27 mouse cellular contexts compared by ENCODE assay signal in the genomic region with DNA sequence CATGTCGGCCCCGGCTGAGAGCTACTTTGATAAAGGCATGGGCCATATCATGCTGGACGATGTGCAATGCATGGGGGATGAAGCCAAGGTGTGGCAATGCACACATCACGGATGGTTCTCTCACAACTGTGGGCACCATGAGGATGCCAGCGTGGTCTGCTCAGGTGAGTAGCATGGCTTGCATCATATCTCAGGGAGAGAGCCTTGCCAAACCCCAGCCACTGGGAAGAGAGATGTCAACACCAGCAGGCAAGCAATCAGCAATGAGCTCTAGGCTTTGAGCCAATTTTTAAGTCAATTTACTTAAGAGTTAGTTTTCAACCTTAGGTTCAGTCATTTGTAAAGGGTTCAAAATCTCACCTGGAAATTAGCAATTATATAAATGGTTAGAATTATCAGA.
DNase-seq lines count a peak whose midpoint lies in the region; ATAC-seq and TF ChIP-seq lines count a peak whose summit lies in the region.
"Had no signal": no experiment of that assay in that cellular context is flagged by ENCODE, and none has a peak within 500 bp of the region (broad histone marks: within the 10 kb centered on the region; RNA-seq: fewer than 3 reads in every experiment).

No protein-coding gene starts in this region.

- H3K4me2 ChIP-seq in lung, postnatal 0 days (replicated peaks; ENCODE audit: low read depth, low read length): no peak overlapping the region
- no peak overlapping the region for H3K4me2 ChIP-seq in liver, postnatal 0 days (ENCODE audit: low read depth, low read length)
- H3K4me2 ChIP-seq in stomach, embryonic 15.5 days: no peak overlapping the region
- H3K4me2 ChIP-seq: embryonic facial prominence, embryonic 13.5 days; forebrain, embryonic 12.5 days; limb, embryonic 15.5 days; midbrain, embryonic 15.5 days had no signal

- H3K79me2 ChIP-seq in liver, adult 2 months (ENCODE audit: control insufficient read depth, insufficient read depth, low read length): no peaks in the 10 kb centered on the region

- H3K4me1 ChIP-seq in liver, adult 2 months (ENCODE audit: control insufficient read depth, insufficient read depth, low read length): peaks cover 7% of the 10 kb centered on the region
- no peaks in the 10 kb centered on the region for H3K4me1 ChIP-seq in lung, postnatal 0 days (ENCODE audit: insufficient read depth, low read depth, low read length)
- H3K4me1 ChIP-seq in liver, postnatal 0 days (ENCODE audit: insufficient read depth): no peaks in the 10 kb centered on the region; the same call in 1 of the 2 replicates
- no peaks in the 10 kb centered on the region for H3K4me1 ChIP-seq in stomach, embryonic 15.5 days
- H3K4me1 ChIP-seq: embryonic facial prominence, embryonic 13.5 days; forebrain, embryonic 12.5 days; limb, embryonic 10.5 days; limb, embryonic 15.5 days; midbrain, embryonic 15.5 days had no signal

- ATAC-seq in lung, postnatal 0 days: peak; percentile 55; the same call in 1 of the 2 replicates
- ATAC-seq in liver, postnatal 0 days: peak; percentile 94
- peak; percentile 66; the same call in 1 of the 2 replicates for ATAC-seq in stomach, embryonic 15.5 days (ENCODE audit: insufficient read depth, low FRiP score, low read depth)
- ATAC-seq: hindbrain, embryonic 16.5 days; midbrain, embryonic 15.5 days had no signal

- H3K4me3 ChIP-seq in liver, adult 2 months (ENCODE audit: insufficient read depth, low read depth, low read length): no peak overlapping the region
- H3K4me3 ChIP-seq in lung, postnatal 0 days (ENCODE audit: low read depth, low read length): no peak overlapping the region
- no peak overlapping the region for H3K4me3 ChIP-seq in liver, postnatal 0 days (ENCODE audit: low read depth, low read length)
- H3K4me3 ChIP-seq in stomach, embryonic 15.5 days (replicated peaks): no peak overlapping the region
- H3K4me3 ChIP-seq: embryonic facial prominence, embryonic 13.5 days; erythroblast, embryonic 14.5 days; forebrain, embryonic 12.5 days; limb, embryonic 10.5 days; limb, embryonic 15.5 days; midbrain, embryonic 15.5 days had no signal

- H3K9ac ChIP-seq in liver, adult 2 months (ENCODE audit: low read depth, low read length): no peak overlapping the region
- no peak overlapping the region for H3K9ac ChIP-seq in lung, postnatal 0 days (replicated peaks; ENCODE audit: low read depth)
- no peak overlapping the region for H3K9ac ChIP-seq in liver, postnatal 0 days (replicated peaks)
- no peak overlapping the region for H3K9ac ChIP-seq in stomach, embryonic 15.5 days
- H3K9ac ChIP-seq: embryonic facial prominence, embryonic 13.5 days; forebrain, embryonic 12.5 days; limb, embryonic 15.5 days; midbrain, embryonic 15.5 days had no signal

- no peak overlapping the region for H3K27ac ChIP-seq in liver, adult 2 months (replicated peaks; ENCODE audit: insufficient read depth, low read depth, low read length)
- no peak overlapping the region for H3K27ac ChIP-seq in lung, postnatal 0 days (ENCODE audit: low read length)
- H3K27ac ChIP-seq in liver, postnatal 0 days (ENCODE audit: low read depth): peak overlapping the region; percentile 44
- no peak overlapping the region for H3K27ac ChIP-seq in stomach, embryonic 15.5 days
- H3K27ac ChIP-seq: embryonic facial prominence, embryonic 13.5 days; forebrain, embryonic 12.5 days; limb, embryonic 10.5 days; limb, embryonic 15.5 days; midbrain, embryonic 15.5 days had no signal

- H3K9me3 ChIP-seq in lung, postnatal 0 days (ENCODE audit: low read length): no peaks in the 10 kb centered on the region
- no peaks in the 10 kb centered on the region for H3K9me3 ChIP-seq in liver, postnatal 0 days (ENCODE audit: low read length)
- no peaks in the 10 kb centered on the region for H3K9me3 ChIP-seq in stomach, embryonic 15.5 days
- H3K9me3 ChIP-seq: embryonic facial prominence, embryonic 13.5 days; forebrain, embryonic 12.5 days; limb, embryonic 10.5 days; limb, embryonic 15.5 days; midbrain, embryonic 15.5 days had no signal

- TF ChIP-seq EP300 in lung, postnatal 0 days (IDR thresholded peaks at IDR 0.05): no peak
- no peak for TF ChIP-seq EP300 in liver, postnatal 0 days (IDR thresholded peaks at IDR 0.05; ENCODE audit: low read depth)

- peak; percentile 96 for DNase-seq in liver, adult 2 months (ENCODE audit: extremely low read depth, low read depth, low spot score)
- DNase-seq in liver: no peak
- peak; percentile 50 for DNase-seq in lung, postnatal 0 days (ENCODE audit: low spot score)
- no peak for DNase-seq in lung, postnatal 10 days
- peak; percentile 36 for DNase-seq in liver, postnatal 0 days
- no peak for DNase-seq in cerebellum, adult 8-10 months
- DNase-seq in kidney, postnatal 4 days: no peak
- DNase-seq: adrenal gland, adult 8-10 months; B cell, adult 2 months; cerebellum, adult 9-10 months; cerebellum, postnatal 36 days; embryo, embryonic 11 days; gastrocnemius, postnatal 14 days; heart, postnatal 14 days; kidney, adult 9 months; kidney, postnatal 10 days; layer of hippocampus, adult 9-11 months; right cerebral cortex, adult 18-20 months; spleen, adult 18-20 months had no signal

- TF ChIP-seq POLR2A in liver, adult 2 months (IDR thresholded peaks at IDR 0.05; ENCODE audit: extremely low read depth, insufficient read depth, low read length): no peak

- no peaks in the 10 kb centered on the region for H3K27me3 ChIP-seq in liver, adult 2 months (ENCODE audit: control insufficient read depth, insufficient read depth, low read length)
- H3K27me3 ChIP-seq in lung, postnatal 0 days (replicated peaks; ENCODE audit: insufficient read depth, low read length): no peaks in the 10 kb centered on the region
- H3K27me3 ChIP-seq in liver, postnatal 0 days (ENCODE audit: insufficient read depth, low read length): no peaks in the 10 kb centered on the region
- no peaks in the 10 kb centered on the region for H3K27me3 ChIP-seq in stomach, embryonic 15.5 days (replicated peaks)
- H3K27me3 ChIP-seq: embryonic facial prominence, embryonic 13.5 days; forebrain, embryonic 12.5 days; limb, embryonic 15.5 days; midbrain, embryonic 15.5 days had no signal

- no peak for TF ChIP-seq CTCF in liver, adult 2 months (IDR thresholded peaks at IDR 0.05; ENCODE audit: low read depth, low read length)
- TF ChIP-seq CTCF in lung, postnatal 0 days (IDR thresholded peaks at IDR 0.05): no peak
- TF ChIP-seq CTCF in liver, postnatal 0 days (IDR thresholded peaks at IDR 0.05; ENCODE audit: low read depth): no peak

- H3K36me3 ChIP-seq in liver, adult 2 months (ENCODE audit: control insufficient read depth, insufficient read depth, low read length): no peaks in the 10 kb centered on the region
- no peaks in the 10 kb centered on the region for H3K36me3 ChIP-seq in lung, postnatal 0 days (ENCODE audit: insufficient read depth, low read length)
- no peaks in the 10 kb centered on the region for H3K36me3 ChIP-seq in liver, postnatal 0 days (replicated peaks; ENCODE audit: insufficient read depth, low read length)
- no peaks in the 10 kb centered on the region for H3K36me3 ChIP-seq in stomach, embryonic 15.5 days
- H3K36me3 ChIP-seq: embryonic facial prominence, embryonic 13.5 days; forebrain, embryonic 12.5 days; limb, embryonic 10.5 days; limb, embryonic 15.5 days; midbrain, embryonic 15.5 days had no signal

- 20% methylated on average over 5 of the region's 5 CpGs for WGBS in liver, adult 2 months
- WGBS in lung, postnatal 0 days: 74% methylated on average over 5 of the region's 5 CpGs
- 73% methylated on average over 5 of the region's 5 CpGs for WGBS in liver, postnatal 0 days (ENCODE audit: insufficient replicate concordance)
- 87% methylated on average over 5 of the region's 5 CpGs for WGBS in stomach, embryonic 15.5 days

Comparison
In these comparisons a context has a peak if more than half of its experiments do, and no peak if none do; other contexts are left out.
1. DNase-seq: peak in liver, adult 2 months (single experiment), lung, postnatal 0 days (single experiment) and liver, postnatal 0 days (single experiment); none in liver (single experiment), lung, postnatal 10 days (single experiment), cerebellum, adult 8-10 months (single experiment) and kidney, postnatal 4 days (0 of 2).
2. Peak in every context shown above with its lines, with median percentiles within 50 percentile points of each other: ATAC-seq.